Mouse (Mus musculus) left cerebral cortex, adult 11 months (tissue): ENCODE measurements around the gene Pah.

Experiments used
- DNase-seq: peaks from one replicate; pipeline ENCODE4 v3.0.0; 2022; ENCODE audit warnings: low spot score

The Pah gene

GRCm38 (mm10) chr10:87503946-87504345 is 17.6 kb upstream of the Pah start:
- no peak for DNase-seq

DNA sequence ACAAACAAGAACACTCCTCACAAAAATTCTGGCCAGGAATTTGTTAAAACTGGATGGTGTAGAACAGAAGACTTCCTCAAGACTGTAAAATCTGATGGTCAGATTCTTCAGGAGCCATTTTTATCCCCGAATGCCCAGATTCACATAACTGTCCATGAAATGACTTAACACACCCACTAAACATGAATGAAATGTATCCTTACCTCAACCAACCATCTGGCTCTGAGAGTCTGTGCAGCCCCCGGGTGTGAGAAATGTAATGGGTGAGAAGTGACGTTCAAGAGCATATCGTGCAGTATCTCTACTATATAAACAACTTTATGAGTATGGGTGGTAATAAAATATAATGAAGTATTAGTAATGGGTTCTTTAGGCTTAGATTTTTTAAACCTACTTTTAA is 13.0 kb upstream of the Pah start:
- no peak for DNase-seq

GRCm38 (mm10) chr10:87513052-87513451 is 8.5 kb upstream of the Pah start:
- no peak for DNase-seq

- no peak for DNase-seq
Observed at GRCm38 (mm10) chr10:87518585-87518984, 3.0 kb upstream of the Pah start.

- no peak for DNase-seq
Observed at GRCm38 (mm10) chr10:87520401-87521116, 1.0 kb upstream of the Pah start.

DNA sequence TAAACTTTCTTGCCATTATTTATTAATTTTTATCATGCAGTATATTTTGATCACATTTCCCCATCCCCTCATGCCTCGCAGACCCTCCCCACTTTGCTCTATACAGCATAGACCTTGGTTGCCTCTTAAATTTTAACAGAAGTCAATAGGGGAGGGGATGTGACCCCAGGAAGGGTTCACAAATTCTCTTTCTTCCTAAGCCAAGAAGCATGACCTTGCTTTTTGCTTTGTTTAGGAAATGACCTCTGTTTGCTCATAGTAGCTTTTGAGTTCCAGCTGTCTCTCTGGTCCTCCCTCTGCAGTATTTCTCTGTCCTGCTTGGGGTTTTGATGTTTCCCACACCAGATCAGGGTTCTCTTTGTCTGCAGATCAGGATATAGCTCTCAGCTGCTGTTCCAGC is 12.6 kb downstream of the Pah start:
- DNase-seq = no peak

DNA sequence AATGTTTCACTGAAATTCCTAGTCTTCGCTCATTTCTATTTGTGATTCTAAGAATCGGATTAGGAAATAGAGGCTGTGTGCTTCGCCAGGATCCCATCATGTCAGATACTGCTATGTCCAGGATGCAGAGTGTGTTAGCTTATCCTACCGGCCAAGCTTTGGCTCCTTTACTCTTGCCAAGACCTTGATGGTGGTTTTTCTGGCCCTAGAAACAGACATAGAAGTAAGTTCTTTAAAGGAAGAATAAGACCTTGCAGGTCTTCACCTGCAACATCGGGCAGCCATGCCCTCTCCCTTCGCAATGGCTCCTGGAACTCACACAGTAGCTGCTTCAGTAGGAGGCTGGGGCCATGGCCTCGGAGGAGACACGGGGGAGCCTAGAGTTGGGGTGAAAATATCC is 24.2 kb downstream of the Pah start:
- no peak for DNase-seq

GRCm38 (mm10) chr10:87546299-87547234 is 25.0 kb downstream of the Pah start:
- DNase-seq = no peak

GRCm38 (mm10) chr10:87552726-87553125 is 31.1 kb downstream of the Pah start:
- DNase-seq = peak; percentile 17

- no peak for DNase-seq
Observed at GRCm38 (mm10) chr10:87556441-87556840, 34.8 kb downstream of the Pah start.

DNA sequence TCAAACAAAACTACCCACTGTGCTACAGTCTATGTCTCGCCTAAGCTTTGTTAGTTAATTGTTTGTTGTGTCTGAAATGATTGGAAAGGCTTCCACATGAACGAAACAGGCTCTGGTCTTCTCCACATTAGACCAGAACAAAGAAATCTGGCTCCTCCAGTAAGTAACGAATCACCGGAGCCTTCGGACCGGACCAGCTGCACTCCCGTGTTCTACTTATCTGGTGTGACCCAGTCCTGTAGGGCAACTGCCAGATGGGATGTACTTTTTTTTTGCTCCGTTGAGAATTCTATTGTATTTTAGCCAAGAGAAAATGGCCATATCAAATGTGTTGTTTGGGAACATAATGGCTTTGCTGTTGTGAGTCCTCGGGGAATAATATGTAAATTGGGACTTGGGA is 42.2 kb downstream of the Pah start:
- no peak for DNase-seq

GRCm38 (mm10) chr10:87565712-87566111 is 44.1 kb downstream of the Pah start:
- no peak for DNase-seq

DNA sequence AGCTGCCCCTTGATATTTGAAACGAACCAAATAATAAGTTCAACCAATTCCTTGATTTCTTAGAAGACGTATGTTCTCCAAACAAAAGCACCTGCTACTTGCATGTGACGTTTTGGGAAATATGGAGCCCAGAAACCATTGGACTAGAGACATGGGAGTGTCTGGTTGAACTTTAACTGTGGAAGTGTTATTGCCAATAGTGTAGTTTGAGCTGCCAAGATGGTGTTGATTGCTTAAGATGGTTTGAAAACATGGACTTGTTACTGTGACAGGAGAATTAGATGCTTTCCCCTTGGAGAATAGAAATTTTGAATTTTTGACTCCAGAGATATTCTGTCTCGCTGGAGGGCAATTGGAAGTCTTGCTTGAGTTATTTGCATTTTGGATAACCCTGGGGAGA is 50.9 kb downstream of the Pah start:
- DNase-seq = no peak

- DNase-seq = no peak
Observed at GRCm38 (mm10) chr10:87586696-87587095, 65.1 kb downstream of the Pah start.

DNA sequence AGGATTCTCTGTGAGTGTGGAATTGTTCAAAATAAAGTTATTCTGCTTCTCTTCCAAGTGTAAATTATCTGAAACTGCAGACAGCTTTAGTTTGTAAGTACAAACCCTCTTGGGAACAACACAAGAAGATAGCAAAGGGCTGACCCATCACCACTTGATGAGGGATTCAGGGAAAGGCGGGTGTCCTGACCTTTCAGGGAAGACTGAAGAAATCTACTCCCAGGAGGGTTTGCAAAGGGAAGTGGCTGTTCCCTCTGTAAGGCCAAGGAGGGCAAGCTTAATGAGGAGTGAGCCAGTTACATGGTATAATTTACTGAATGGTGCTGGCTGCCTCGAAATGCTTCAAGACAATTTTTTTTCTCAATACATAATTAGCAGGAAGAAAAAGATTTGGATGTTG is 72.3 kb downstream of the Pah start:
- DNase-seq = no peak

- DNase-seq = peak; percentile 26
Observed at GRCm38 (mm10) chr10:87596361-87597074, 74.9 kb downstream of the Pah start.

DNA sequence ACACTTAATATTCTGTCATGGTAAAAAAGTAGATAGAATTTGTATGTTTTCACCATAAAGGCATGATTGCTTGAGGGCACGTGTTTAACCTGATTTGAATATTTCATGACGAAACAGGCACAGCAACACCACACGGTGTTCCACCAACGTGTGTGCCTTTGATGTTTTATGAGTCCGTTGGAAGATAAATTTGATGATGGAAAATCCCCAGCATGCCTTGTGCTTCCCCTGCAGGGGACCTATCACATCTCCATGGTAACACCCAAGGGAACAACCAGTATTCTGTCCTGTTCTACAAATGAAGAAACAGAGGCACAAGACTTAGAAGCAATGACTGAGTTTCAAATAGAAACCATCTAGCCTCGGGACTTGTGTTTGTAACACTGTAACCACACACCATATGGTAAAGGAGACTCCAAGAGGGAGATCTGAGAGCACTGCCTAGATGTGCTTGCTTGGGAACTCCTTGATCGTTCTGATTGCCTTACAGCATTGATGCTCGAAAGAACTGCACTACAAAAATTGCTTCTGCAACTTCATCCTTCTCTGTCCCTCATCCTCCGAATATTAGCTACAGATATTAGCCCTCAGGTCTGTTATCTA is 75.6 kb downstream of the Pah start:
- peak; percentile 8 for DNase-seq

DNA sequence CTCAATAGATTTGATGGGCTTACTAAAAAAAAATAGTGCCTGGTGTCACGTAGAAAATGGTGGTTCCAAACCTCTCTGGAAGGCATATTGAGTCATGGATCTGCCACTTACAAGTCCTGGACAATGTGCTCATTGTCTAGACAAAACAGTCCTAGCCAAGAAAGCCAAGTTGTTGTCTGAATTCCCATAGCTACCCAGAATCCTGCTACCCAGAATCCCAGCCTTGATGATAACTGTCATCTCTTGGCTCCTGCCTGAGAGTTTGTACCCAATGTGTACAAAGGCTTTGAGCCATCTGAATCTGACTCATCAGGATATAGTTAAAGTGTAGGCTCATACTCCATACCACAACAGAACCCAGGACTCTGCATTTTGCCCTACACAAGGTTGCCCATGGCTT is 80.6 kb downstream of the Pah start:
- DNase-seq = no peak

DNA sequence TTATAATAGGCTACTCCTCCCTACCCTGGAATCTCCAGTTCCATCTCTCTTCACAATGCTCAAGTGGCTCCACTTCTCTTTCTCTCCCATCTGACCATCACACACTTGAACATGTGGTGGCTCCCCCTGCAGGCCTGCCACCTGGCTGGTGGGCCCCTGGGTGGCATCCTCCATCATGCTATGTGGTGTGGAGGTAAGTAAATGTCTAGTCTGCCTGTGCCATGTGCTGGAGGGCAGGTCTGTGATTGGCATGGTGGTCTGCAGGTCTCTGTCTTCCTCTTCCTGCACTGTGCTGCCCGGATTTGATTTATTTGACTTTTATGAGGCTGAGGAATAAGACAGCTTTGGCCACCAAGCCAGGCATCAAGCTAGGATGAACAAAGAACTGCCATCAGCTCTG is 103.6 kb downstream of the Pah start:
- no peak for DNase-seq
